Mouse (Mus musculus) ovary, postnatal 36 days (tissue): ENCODE data around the gene Wfdc10.

Experiments
- DNase-seq: peaks from one replicate; pipeline ENCODE4 v3.0.0; 2022; ENCODE audit warnings: low spot score, mixed read lengths

The Wfdc10 gene

GRCm38 (mm10) chr2:164701761-164702160, 45.9 kb downstream of the Wfdc10 start:
- DNase-seq: no peak

DNA sequence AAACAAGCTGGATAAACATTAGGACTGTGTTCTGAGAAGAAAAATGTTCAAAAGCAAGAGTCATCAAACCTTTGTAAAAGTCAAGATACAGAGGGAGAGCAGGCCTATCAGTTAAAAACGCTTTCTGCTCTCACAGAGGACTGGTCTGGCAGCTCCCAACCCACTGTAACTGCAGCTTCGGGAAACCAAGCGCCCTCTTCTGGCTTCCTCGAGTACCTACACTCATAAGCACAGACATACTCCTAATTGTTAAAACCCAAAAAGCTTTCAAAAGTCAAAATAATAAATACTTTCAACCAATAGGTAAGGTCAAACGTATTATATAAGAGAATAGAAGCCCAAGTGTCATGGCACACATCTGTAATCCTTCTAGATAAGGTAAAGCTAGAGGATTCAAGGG, 48.4 kb downstream of the Wfdc10 start:
- no peak for DNase-seq

GRCm38 (mm10) chr2:164705328-164705727, 49.5 kb downstream of the Wfdc10 start:
- DNase-seq: no peak

DNA sequence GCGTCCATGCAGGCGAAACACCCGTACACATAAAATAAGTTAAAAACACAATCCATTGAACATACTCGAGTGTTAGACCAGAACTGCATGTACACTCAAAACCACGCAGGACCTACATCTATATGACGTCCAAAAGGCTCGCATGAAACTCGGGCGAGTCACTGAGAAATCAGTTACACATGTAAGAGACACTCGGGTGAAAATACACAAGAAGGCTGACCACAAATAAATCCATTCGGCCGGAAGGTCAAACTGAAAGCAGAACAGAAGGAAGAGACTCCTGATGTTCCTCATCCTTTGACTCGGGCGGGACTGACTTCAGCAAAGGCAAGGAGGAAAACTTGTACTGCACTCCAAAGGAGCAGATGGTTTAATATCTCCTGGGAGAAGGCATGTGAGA, 50.1 kb downstream of the Wfdc10 start:
- no peak for DNase-seq
